Mouse (Mus musculus) testis, adult 2 months (tissue): ENCODE data around the gene Pwp2. TPM values are rescaled to one million over a fixed set of nuclear protein-coding genes. Genes with fewer than 3 reads are reported as not detected.

Experiments
- H3K27ac ChIP-seq: fragments of 200-500 bp; 2 replicates; pipeline ENCODE4 v1.5.1; 2012; ENCODE audit warnings: low read depth, low read length; ENCODE audit not compliant: control insufficient read depth, insufficient read depth
- H3K27me3 ChIP-seq: fragments of 200-500 bp; 2 replicates; pipeline ENCODE4 v1.6.1; 2012; ENCODE audit warnings: mild to moderate bottlenecking, low read length, moderate library complexity; ENCODE audit not compliant: control insufficient read depth, insufficient read depth
- H3K36me3 ChIP-seq: fragments of 200-500 bp; 2 replicates; pipeline ENCODE4 v1.6.1; 2012; ENCODE audit warnings: mild to moderate bottlenecking, low read length; ENCODE audit not compliant: control insufficient read depth, insufficient read depth
- H3K4me1 ChIP-seq: fragments of 200-500 bp; 2 replicates; pipeline ENCODE4 v1.6.1; 2012; ENCODE audit warnings: low read length; ENCODE audit not compliant: control insufficient read depth, insufficient read depth
- H3K4me3 ChIP-seq: fragments of 200-500 bp; 2 replicates; pipeline ENCODE4 v1.5.1; 2012; ENCODE audit warnings: low read depth, mild to moderate bottlenecking, low read length, moderate library complexity, mixed read lengths; ENCODE audit not compliant: control insufficient read depth
- CTCF ChIP-seq: fragments of 200-500 bp; IDR thresholded peaks from 2 replicates; pipeline ENCODE4 v1.5.1; 2012; ENCODE audit warnings: low read depth, mild to moderate bottlenecking, inconsistent platforms, low read length, moderate library complexity; ENCODE audit not compliant: control insufficient read depth, insufficient read depth, insufficient replicate concordance
- POLR2A ChIP-seq: fragments of 200-500 bp; IDR thresholded peaks from 2 replicates; pipeline ENCODE4 v1.6.1; 2012; ENCODE audit warnings: low read depth, mild to moderate bottlenecking, inconsistent platforms, low read length, moderate library complexity; ENCODE audit not compliant: control insufficient read depth
- polyA plus RNA-seq: library from polyadenylated mRNA; depleted of rRNA; stranded (reverse); fragments of >200 nt; gene quantifications from 2 replicates; pipeline ENCODE4 v1.2.3, GENCODE M21; 2012

The Pwp2 gene
- polyA plus RNA-seq, 1 experiment, result 5.8 TPM

DNA sequence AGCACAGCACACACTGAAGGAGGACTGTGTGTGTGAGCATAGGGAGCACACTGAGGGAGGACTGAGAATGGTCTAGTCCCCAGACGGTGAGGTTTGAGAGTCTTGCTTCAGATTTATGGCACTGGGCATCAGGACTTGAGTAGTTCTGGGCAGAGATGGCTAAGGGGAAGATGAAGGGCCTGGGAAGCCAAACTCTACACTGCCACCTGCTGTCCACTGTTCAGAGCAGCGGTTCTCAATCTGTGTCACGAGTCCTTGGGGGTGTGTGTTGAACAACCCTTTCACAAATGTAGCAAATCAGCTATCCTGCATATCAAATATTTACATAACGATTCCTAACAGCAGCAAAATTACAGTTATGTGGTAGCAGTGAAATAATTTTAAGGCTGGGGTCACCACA, 21.0 kb downstream of the Pwp2 start:
- Histone ChIP-seq H3K4me3 (no peak overlapping the region), H3K27me3 (no peaks in the 10 kb centered on the region), H3K36me3 (no peaks in the 10 kb centered on the region), H3K4me1 (peaks cover 8% of the 10 kb centered on the region), H3K27ac (no peak overlapping the region)
- TF ChIP-seq POLR2A, result no peak
- peak; percentile 47; the same call in 1 of the 2 replicates for TF ChIP-seq CTCF

DNA sequence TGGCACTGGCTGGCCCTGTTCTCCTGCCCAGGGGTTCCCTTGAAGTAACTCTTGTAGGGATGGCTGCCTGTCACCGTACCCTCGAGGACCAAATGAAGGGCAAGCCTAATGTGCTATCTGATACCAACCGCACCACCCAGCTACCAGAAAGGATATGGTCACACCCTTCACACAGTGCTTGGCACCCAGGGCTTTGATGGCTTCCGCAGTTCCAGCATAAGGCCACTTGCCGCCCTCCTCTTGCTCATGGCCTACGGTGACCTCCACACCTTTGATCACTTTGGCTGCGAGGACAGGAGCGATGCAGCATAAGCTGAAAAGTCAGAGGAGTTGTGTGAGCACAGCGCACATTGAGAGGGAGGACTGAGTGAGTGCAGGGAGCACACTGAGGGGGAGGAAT, 21.7 kb downstream of the Pwp2 start:
- H3K27me3 ChIP-seq, result no peaks in the 10 kb centered on the region
- TF ChIP-seq POLR2A (no peak), CTCF (no peak)
- H3K36me3 ChIP-seq, result no peaks in the 10 kb centered on the region
- H3K4me1 ChIP-seq, result peaks cover 4% of the 10 kb centered on the region; the same call in 1 of the 2 replicates
- H3K27ac ChIP-seq, result no peak overlapping the region
- no peak overlapping the region for H3K4me3 ChIP-seq

DNA sequence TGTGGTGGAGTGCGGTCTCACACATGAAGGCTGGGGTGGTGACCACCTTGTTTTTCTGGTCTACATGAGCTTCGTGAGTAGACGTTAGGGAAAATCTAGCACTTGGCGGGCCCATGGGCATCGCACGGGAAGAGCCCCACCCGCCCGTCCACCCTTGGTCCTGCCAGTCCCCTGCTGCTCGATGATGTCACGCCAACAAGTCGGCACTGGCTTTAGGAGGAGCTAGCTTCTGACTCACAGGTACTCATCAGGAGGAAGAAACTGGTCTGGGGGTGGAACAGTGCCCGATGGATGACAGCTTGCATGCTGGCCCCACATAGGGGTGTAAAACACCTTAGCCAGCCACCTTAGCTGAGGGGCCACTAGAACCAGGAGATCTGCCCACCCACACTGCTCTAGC, 22.3 kb downstream of the Pwp2 start:
- Histone ChIP-seq H3K27ac (no peak overlapping the region), H3K27me3 (no peaks in the 10 kb centered on the region), H3K36me3 (no peaks in the 10 kb centered on the region), H3K4me1 (peaks cover 4% of the 10 kb centered on the region; the same call in 1 of the 2 replicates), H3K4me3 (no peak overlapping the region)
- TF ChIP-seq CTCF (no peak), POLR2A (no peak)

DNA sequence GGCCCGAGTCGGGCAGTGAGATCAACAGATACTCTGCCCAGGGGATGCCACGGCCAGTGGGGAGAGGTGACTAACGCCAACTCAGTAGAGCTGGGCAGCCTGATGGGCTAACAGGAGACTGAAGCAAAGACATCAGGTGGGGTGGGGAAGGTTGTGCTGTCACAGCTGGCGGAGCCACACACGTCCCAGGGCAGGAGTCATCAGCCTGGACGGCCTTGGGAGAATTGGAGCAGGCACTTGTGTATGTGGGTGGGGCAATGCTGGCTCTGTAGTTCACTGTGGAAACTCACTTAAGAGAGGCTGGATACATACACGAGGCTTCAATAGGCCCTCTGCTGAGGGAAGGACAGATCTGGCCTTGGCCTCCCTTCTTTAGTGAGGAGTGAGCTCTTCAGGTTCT, 23.9 kb downstream of the Pwp2 start:
- H3K27me3 ChIP-seq, result no peaks in the 10 kb centered on the region
- no peak for TF ChIP-seq POLR2A
- no peak for TF ChIP-seq CTCF
- no peak overlapping the region for H3K27ac ChIP-seq
- H3K36me3 ChIP-seq, result no peaks in the 10 kb centered on the region
- no peak overlapping the region for H3K4me3 ChIP-seq
- H3K4me1 ChIP-seq, result peaks cover 4% of the 10 kb centered on the region; the same call in 1 of the 2 replicates

DNA sequence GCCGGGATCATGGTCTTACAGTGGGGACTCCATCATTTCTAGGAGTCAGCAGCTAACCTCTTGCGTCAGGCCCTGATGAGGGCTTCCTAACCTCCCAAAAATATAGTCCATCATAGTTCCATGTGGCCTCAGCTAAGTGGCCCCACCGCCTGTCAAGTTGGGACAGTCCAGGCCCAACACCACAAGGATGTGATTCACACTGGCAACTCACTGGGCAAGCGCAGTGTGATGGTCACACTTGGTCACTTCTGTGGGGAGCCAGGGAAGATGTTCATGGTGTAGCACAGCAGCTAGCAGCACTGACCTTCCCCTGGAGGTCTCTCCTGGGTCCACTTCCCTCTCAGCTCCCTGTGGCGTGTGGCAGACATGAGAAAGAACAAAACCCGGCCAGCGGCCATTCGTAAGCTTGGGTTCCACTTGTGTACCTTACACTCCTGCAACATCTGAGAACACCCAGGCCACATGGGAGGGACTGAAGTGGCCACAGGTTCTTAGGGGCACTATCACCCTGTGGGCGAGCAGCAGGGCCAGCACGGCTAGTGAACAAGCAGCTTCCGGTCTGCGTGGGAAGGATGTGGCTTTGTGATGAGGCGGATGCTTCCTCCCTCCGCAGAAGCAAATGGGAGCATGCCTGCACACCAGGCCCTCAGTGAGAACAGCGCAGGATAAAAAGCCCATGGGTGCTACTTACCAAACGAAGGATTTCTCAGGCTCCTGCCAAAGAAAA, 24.4 kb downstream of the Pwp2 start:
- H3K4me3 ChIP-seq, result no peak overlapping the region
- no peak overlapping the region for H3K27ac ChIP-seq
- TF ChIP-seq CTCF (no peak), POLR2A (no peak)
- H3K36me3 ChIP-seq, result no peaks in the 10 kb centered on the region
- H3K27me3 ChIP-seq, result no peaks in the 10 kb centered on the region
- H3K4me1 ChIP-seq, result peaks cover 4% of the 10 kb centered on the region; the same call in 1 of the 2 replicates

DNA sequence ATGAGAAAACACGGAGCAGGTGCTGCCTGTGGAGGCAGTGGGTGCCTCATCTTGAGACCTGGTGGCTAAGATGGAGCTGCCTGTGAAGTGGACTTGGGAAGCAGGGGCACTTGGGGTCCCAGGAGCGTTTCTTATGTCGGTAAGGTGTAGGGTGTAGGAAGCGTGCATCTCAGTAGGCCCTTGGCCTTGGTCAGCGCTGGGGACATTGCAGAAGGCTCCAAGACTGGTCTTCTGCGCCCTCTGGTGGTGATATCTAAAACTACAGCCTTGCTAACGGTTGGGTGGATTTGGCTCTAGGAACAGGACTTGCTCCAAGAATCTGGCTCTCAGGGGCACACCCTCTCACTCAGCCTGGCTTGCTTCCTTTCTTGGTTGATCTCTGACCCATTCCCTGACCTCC, 25.0 kb downstream of the Pwp2 start:
- H3K36me3 ChIP-seq, result no peaks in the 10 kb centered on the region
- TF ChIP-seq POLR2A (no peak), CTCF (peak; percentile 90)
- no peak overlapping the region for H3K27ac ChIP-seq
- no peak overlapping the region for H3K4me3 ChIP-seq
- peaks cover 4% of the 10 kb centered on the region; the same call in 1 of the 2 replicates for H3K4me1 ChIP-seq
- H3K27me3 ChIP-seq, result no peaks in the 10 kb centered on the region

DNA sequence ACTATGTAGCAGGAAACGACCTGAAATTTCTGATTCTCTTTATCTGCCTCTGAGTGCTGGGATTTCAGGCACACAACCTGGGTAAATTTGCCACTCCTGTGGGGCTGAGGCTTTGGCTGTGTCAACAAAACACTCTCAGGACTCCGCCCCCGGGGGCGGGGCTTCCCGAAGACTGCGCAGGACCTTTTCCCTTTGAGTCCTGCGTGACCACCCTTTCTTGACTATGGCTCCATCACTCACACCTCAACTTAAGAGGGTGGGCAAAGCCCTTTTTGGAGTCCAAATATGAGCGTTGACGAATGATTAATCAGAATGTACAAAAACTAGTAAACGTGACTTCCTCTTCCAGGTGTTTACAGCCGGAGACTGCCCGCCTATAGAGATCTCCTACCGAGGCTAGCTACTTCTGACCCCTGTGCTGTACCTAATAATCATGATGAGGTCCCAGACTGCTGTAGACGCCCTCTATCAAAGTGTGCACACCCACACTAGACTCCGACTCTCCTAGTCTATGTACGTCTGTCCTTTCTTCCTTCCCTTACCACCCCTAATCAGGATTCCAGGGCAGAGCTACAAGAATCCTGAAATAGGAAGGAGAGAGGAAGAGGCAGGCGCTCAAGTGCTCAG, 25.6 kb downstream of the Pwp2 start:
- Histone ChIP-seq H3K27me3 (no peaks in the 10 kb centered on the region), H3K4me1 (peaks cover 4% of the 10 kb centered on the region; the same call in 1 of the 2 replicates), H3K4me3 (no peak overlapping the region), H3K27ac (no peak overlapping the region), H3K36me3 (no peaks in the 10 kb centered on the region)
- TF ChIP-seq CTCF, result no peak
- no peak for TF ChIP-seq POLR2A
